Mouse (Mus musculus): Measurements from ENCODE around the gene Ffar2.

DNA sequence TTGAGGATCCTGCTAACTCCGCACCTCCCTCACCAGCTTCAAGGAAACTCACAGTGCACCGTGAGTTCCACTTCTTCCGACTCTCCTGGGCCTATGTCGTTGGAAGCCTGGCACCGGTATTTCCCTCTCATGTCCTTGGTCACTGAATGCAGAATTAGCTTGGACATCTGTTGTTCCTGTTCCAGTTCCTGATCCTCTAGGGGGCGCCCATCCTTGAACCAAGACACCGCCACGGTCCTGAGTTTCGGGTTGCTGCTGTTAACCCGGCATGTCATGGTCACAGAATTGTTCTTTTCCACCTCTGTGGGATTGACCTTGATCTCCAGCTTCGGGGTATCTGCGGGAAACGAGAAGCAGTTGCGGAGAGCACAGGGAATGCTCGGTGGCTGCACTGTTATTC lies 49.5 kb upstream of the Ffar2 start:
- TF ChIP-seq CTCF (IDR thresholded peaks at IDR 0.05; ENCODE audit: control insufficient read depth, insufficient read depth, low read length) (peak; percentile 83), POLR2A (IDR thresholded peaks at IDR 0.05; ENCODE audit: borderline replicate concordance, control insufficient read depth, low read depth, low read length) (no peak)
